Mouse (Mus musculus): ENCODE data around the gene Ccl27b.
"Not testable (repeated sequence)": the region's sequence is repeated elsewhere in the genome, so short reads cannot be mapped to it uniquely, and the experiment has no call there.

Ccl27b gene

DNA sequence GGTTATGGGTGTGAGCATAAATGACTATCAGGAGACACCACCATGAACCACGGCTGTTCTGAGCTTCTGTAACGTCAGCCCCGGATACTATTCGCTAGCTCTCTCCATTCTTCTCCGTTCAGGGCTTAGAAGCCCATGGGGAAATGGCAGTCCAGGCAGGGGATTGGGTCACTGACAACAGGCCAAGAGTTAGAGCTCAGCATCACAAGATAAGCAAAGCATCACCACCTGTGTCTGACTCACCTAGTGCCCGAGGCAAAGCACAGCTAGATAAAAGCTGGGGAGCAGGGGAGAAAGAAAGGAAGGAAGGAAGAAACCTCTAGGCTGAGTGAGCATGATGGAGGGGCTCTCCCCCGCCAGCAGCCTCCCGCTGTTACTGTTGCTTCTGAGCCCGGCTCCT is at the start of gene Ccl27b:
Gene Ccl27b (plus strand): TSS at position 301 of the 400 bp plus-strand sequence.
- DNase-seq, result not testable (repeated sequence)

DNA sequence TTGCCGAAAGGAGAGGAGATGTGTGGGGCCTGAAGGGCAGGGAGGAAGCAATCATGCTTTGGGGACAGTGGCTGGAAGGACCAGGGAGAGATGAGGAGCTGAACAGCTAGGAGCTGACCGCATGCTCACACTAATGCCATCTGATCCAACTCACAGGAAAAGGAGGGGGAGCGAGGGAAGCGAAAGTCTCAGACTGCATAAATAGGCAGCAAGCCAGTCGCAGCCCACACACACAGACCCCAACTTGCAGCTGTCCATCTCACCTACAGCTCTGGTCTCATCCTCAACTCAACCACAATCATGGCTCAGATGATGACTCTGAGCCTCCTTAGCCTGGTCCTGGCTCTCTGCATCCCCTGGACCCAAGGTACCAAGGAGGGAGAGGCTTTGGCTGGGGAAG is 43.2 kb upstream of the Ccl27b start, which contains the start of gene Gm10591:
Gene Gm10591 (plus strand): TSS at position 301 of the 400 bp plus-strand sequence.
- DNase-seq, result not testable (repeated sequence)

- not testable (repeated sequence) for DNase-seq
Measured at GRCm38 (mm10) chr4:42629419-42629818, 25.6 kb upstream of the Ccl27b start, which contains the start of gene Gm2564. TSS of gene Gm2564 (plus strand) at chr4:42629719.

DNA sequence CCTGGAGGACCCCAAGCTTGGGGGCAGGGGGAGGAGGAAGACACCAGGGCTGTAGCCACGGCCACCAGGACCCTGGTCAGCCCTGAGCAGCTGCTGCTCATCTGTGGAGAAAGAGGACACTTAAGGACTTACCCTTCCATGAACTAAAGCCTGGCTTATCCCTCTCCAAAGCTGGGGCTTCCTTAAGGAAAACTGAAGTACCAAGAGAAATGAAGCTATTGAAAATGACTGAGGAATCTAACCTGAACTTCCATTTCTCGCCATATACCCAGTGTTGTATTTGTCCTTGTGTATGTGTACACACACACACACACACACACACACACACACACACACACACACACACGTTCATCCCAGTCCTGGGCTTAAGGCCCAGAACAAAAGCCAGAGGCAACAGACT is 6.7 kb downstream of the Ccl27b start, which contains the start of gene Il11ra2:
Gene Il11ra2 (minus strand): TSS at position 101 of the 400 bp plus-strand sequence.
- not testable (repeated sequence) for DNase-seq

GRCm38 (mm10) chr4:42675415-42675814 is 20.4 kb downstream of the Ccl27b start:
- not testable (repeated sequence) for DNase-seq

- DNase-seq, result not testable (repeated sequence)
Measured at GRCm38 (mm10) chr4:42679365-42679764, 24.3 kb downstream of the Ccl27b start.

GRCm38 (mm10) chr4:42680374-42681356 is 25.6 kb downstream of the Ccl27b start:
- DNase-seq, result not testable (repeated sequence)

GRCm38 (mm10) chr4:42681473-42682182 is 26.6 kb downstream of the Ccl27b start:
- not testable (repeated sequence) for DNase-seq

GRCm38 (mm10) chr4:42682183-42682524 is 27.1 kb downstream of the Ccl27b start:
- not testable (repeated sequence) for DNase-seq
